Mouse (Mus musculus): ENCODE data around the gene Stox2. TPM values are rescaled to one million over a fixed set of nuclear protein-coding genes. Genes with fewer than 3 reads are reported as not detected.
A peak's percentile ranks its signal among the peaks of the same experiment; 100 is the strongest.

Stox2 gene
- total RNA-seq, 2 experiments from 2014 or later, result 78.1 to 80.5 TPM

GRCm38 (mm10) chr8:47369044-47369769 is 77.0 kb downstream of the Stox2 start:
- no peak for DNase-seq (ENCODE audit: low spot score in 2 of 2)
- intact Hi-C loops (cut with DNase I), result no loop called here

GRCm38 (mm10) chr8:47367029-47367428 is 79.1 kb downstream of the Stox2 start:
- no peak for DNase-seq (ENCODE audit: low spot score in 2 of 2)
- intact Hi-C loops (cut with DNase I), result no loop called here

- DNase-seq (ENCODE audit: low spot score in 2 of 2), result no peak
- intact Hi-C loops (cut with DNase I), result no loop called here
These were observed 82.9 kb downstream of the Stox2 start for GRCm38 (mm10) chr8:47363271-47363670.

- no peak for DNase-seq (ENCODE audit: low spot score in 2 of 2)
- intact Hi-C loops (cut with DNase I), result no loop called here
These were observed 90.7 kb downstream of the Stox2 start for GRCm38 (mm10) chr8:47355340-47355906.

GRCm38 (mm10) chr8:47354523-47355168 is 91.5 kb downstream of the Stox2 start:
- intact Hi-C loops (cut with DNase I), result no loop called here
- peak; percentile 44 to 45 for DNase-seq (ENCODE audit: low spot score in 2 of 2)

GRCm38 (mm10) chr8:47351914-47352701 is 94.1 kb downstream of the Stox2 start:
- intact Hi-C loops (cut with DNase I), result no loop called here

GRCm38 (mm10) chr8:47349082-47349481 is 97.1 kb downstream of the Stox2 start:
- intact Hi-C loops (cut with DNase I), result loop anchor here (5.0 kb wide), 1 partner anchor 62 kb away; no protein-coding TSS in a partner anchor
- no peak for DNase-seq (ENCODE audit: low spot score in 2 of 2)

More at GRCm38 (mm10) chr8:47351914-47352701, 94.1 kb downstream of the Stox2 start:
- DNase-seq (ENCODE audit: low spot score in 2 of 2), result no peak

GRCm38 (mm10) chr8:47347809-47348208 is 98.4 kb downstream of the Stox2 start:
- DNase-seq (ENCODE audit: low spot score in 2 of 2), result no peak
- intact Hi-C loops (cut with DNase I), result loop anchor here (5.0 kb wide), 1 partner anchor 61 kb away; no protein-coding TSS in a partner anchor

GRCm38 (mm10) chr8:47345772-47346103 is 100.4 kb downstream of the Stox2 start:
- intact Hi-C loops (cut with DNase I), result loop anchor here (5.0 kb wide), 1 partner anchor 58 kb away; no protein-coding TSS in a partner anchor
- peak; percentile 92 to 93 for DNase-seq (ENCODE audit: low spot score in 2 of 2)

GRCm38 (mm10) chr8:47345085-47345771 is 100.9 kb downstream of the Stox2 start:
- intact Hi-C loops (cut with DNase I), result loop anchor here (5.0 kb wide), 1 partner anchor 58 kb away; no protein-coding TSS in a partner anchor
- no peak for DNase-seq (ENCODE audit: low spot score in 2 of 2)

GRCm38 (mm10) chr8:47341474-47341873 is 104.7 kb downstream of the Stox2 start:
- no peak for DNase-seq (ENCODE audit: low spot score in 2 of 2)

GRCm38 (mm10) chr8:47338691-47339323 is 107.4 kb downstream of the Stox2 start:
- no peak for DNase-seq (ENCODE audit: low spot score in 2 of 2)
- intact Hi-C loops (cut with DNase I), result no loop called here

More at GRCm38 (mm10) chr8:47341474-47341873, 104.7 kb downstream of the Stox2 start:
- intact Hi-C loops (cut with DNase I), result no loop called here

GRCm38 (mm10) chr8:47336433-47336832 is 109.7 kb downstream of the Stox2 start:
- intact Hi-C loops (cut with DNase I), result no loop called here
- DNase-seq (ENCODE audit: low spot score in 2 of 2), result no peak

GRCm38 (mm10) chr8:47335940-47336339 is 110.2 kb downstream of the Stox2 start:
- no peak for DNase-seq (ENCODE audit: low spot score in 2 of 2)
- intact Hi-C loops (cut with DNase I), result no loop called here

GRCm38 (mm10) chr8:47334223-47334757 is 111.9 kb downstream of the Stox2 start:
- intact Hi-C loops (cut with DNase I), result no loop called here
- peak; percentile 88 to 95 for DNase-seq (ENCODE audit: low spot score in 2 of 2)

- intact Hi-C loops (cut with DNase I), result no loop called here
- DNase-seq (ENCODE audit: low spot score in 2 of 2), result peak in 1 of 2 experiments; percentile 42
These were observed 113.2 kb downstream of the Stox2 start for GRCm38 (mm10) chr8:47332941-47333340.

GRCm38 (mm10) chr8:47330982-47331381 is 115.2 kb downstream of the Stox2 start:
- no peak for DNase-seq (ENCODE audit: low spot score in 2 of 2)
- intact Hi-C loops (cut with DNase I), result no loop called here

GRCm38 (mm10) chr8:47326348-47326747 is 119.8 kb downstream of the Stox2 start:
- intact Hi-C loops (cut with DNase I), result no loop called here
- no peak for DNase-seq (ENCODE audit: low spot score in 2 of 2)

Measured in left cerebral cortex, postnatal 14 days (tissue).